Mouse (Mus musculus): ENCODE results near the gene 1700028J19Rik. TPM values are rescaled to one million over a fixed set of nuclear protein-coding genes. Genes with fewer than 3 reads are reported as not detected.

Gene 1700028J19Rik
- polyA plus RNA-seq, 1 experiment = 0.77 TPM

Other genes with a start within 250 kb of the 1700028J19Rik start
- gene Klk1b26, start 234.5 kb downstream of the 1700028J19Rik start, polyA plus RNA-seq (2012; rRNA removed) = 0.13 TPM in 1 of 2 replicates, not detected in the other
- 0.52 and 0.65 TPM in 2 replicates for gene Klk1b27, start 194.4 kb downstream of the 1700028J19Rik start, polyA plus RNA-seq (2012; rRNA removed)
- gene Klk1b21, start 144.4 kb downstream of the 1700028J19Rik start, polyA plus RNA-seq (2012; rRNA removed) = not detected in 2 replicates
- not detected in 2 replicates for gene Klk1b22, start 134.0 kb downstream of the 1700028J19Rik start, polyA plus RNA-seq (2012; rRNA removed)
- gene Klk1b16, start 109.9 kb downstream of the 1700028J19Rik start, polyA plus RNA-seq (2012; rRNA removed) = not detected in 2 replicates
- 1.9 TPM in 1 of 2 replicates, not detected in the other for gene Klk1b24, start 58.5 kb downstream of the 1700028J19Rik start, polyA plus RNA-seq (2012; rRNA removed)
- gene Klk1b3, start 48.5 kb downstream of the 1700028J19Rik start, polyA plus RNA-seq (2012; rRNA removed) = 0.19 and 4.6 TPM in 2 replicates
- gene Klk1b4, start 39.3 kb downstream of the 1700028J19Rik start, polyA plus RNA-seq (2012; rRNA removed) = 10.1 TPM in 1 of 2 replicates, not detected in the other
- 0.28 and 19.2 TPM in 2 replicates for gene Klk1b5, start 30.8 kb downstream of the 1700028J19Rik start, polyA plus RNA-seq (2012; rRNA removed)
- 153 and 2,676 TPM in 2 replicates for gene Klk1, start 21.3 kb downstream of the 1700028J19Rik start, polyA plus RNA-seq (2012; rRNA removed)
- not detected in 2 replicates for gene Gm36864, start 10.5 kb downstream of the 1700028J19Rik start, polyA plus RNA-seq (2012; rRNA removed)
- gene 2410002F23Rik, start within 50 bp of the 1700028J19Rik start, polyA plus RNA-seq (2012; rRNA removed) = 43.4 and 66.3 TPM in 2 replicates
- not detected in 2 replicates for gene Acp4, start 10.7 kb upstream of the 1700028J19Rik start, polyA plus RNA-seq (2012; rRNA removed)
- not detected in 2 replicates for gene Gm15517, start 14.8 kb upstream of the 1700028J19Rik start, polyA plus RNA-seq (2012; rRNA removed)
- gene Clec11a, start 60.2 kb upstream of the 1700028J19Rik start, polyA plus RNA-seq (2012; rRNA removed) = 0.82 and 1.3 TPM in 2 replicates
- 0.81 and 2.1 TPM in 2 replicates for gene Shank1, start 63.6 kb upstream of the 1700028J19Rik start, polyA plus RNA-seq (2012; rRNA removed)
- 1.1 and 1.8 TPM in 2 replicates for gene Syt3, start 137.4 kb upstream of the 1700028J19Rik start, polyA plus RNA-seq (2012; rRNA removed)
- 0.43 TPM in 1 of 2 replicates, not detected in the other for gene 1700008O03Rik, start 139.1 kb upstream of the 1700028J19Rik start, polyA plus RNA-seq (2012; rRNA removed)
- 1.1 TPM in 2 replicates for gene Lrrc4b, start 182.3 kb upstream of the 1700028J19Rik start, polyA plus RNA-seq (2012; rRNA removed)
- gene Aspdh, start 218.7 kb upstream of the 1700028J19Rik start, polyA plus RNA-seq (2012; rRNA removed) = 2.2 and 3.2 TPM in 2 replicates
- 85.6 and 99.2 TPM in 2 replicates for gene Josd2, start 221.3 kb upstream of the 1700028J19Rik start, polyA plus RNA-seq (2012; rRNA removed)
- gene Emc10, start 249.8 kb upstream of the 1700028J19Rik start, polyA plus RNA-seq (2012; rRNA removed) = 157 and 256 TPM in 2 replicates
- 0.88 and 2.0 TPM in 2 replicates for gene Fam71e1, start 249.9 kb upstream of the 1700028J19Rik start, polyA plus RNA-seq (2012; rRNA removed)

Data from small intestine, adult 2 months (tissue).